Mouse (Mus musculus): ENCODE measurements around the gene Ubtd2.

Ubtd2 gene

DNA sequence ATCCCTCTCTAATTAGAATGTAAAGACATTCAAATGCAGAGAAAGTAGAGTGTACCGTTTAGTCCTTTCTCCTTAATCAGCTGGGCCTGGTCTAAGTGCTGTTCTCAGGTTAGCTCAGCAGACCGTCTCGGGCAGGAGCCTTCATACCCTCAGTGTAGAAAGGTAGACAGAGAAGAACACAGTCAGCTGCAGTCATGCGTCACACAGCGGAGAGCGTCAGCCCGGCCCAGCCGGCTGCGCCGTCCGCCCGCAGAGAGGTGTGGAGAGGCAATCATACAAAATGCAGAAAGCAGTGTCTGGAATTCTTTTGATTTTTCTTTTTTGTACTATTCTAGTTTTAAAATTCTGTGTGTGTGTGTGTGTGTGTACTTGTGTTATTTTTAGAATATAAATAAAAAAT, 90.4 kb downstream of the Ubtd2 start:
- DNase-seq (ENCODE audit: low spot score) = no peak

DNA sequence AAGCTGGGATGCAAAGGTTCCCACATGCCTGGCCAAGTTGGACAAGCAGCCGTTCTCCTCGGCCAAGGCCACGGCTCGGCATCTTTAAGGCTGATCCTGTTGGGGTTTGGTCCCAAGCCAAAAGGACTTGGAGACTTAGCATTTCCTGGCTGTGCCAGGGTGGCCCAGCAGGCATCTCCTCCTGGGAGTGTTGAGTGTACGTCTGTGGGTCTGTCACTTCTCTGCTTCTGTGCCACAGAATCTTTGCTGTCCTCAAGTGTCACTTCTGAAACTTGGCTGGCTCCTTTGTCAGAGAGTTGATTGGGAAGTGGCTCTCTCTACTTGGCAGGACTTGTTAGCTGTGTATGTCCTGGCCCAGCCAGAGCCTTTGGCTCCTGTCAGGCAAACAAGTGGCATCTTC, 91.3 kb downstream of the Ubtd2 start:
- peak; percentile 47 for DNase-seq (ENCODE audit: low spot score)

DNA sequence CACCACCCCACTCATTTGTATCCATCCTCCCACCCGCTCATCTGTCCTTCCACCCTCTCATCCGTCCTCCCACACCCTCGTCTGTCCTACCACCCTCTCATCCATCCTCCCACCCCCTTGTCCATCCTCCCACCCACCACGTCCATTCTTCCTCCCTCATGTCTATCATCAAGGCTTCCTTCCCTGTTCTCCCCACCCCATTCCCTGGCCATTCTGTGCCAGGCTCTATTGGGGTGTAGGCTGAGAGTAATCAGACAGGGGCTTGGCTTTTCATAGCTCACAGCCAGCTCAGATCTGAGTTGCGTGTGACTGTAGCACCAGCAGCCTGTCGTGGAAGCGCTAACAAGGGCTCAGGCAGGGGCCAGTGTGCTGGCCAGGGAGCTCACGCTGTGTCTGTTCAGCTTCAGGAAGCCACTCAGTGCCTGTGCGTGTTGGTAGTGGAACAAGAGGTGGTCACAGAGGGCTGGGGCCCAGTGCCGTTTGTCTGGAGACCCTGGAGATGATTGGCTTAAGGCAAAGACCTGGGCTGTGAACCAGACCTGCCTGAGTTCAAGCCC, 92.3 kb downstream of the Ubtd2 start:
- no peak for DNase-seq (ENCODE audit: low spot score)

DNA sequence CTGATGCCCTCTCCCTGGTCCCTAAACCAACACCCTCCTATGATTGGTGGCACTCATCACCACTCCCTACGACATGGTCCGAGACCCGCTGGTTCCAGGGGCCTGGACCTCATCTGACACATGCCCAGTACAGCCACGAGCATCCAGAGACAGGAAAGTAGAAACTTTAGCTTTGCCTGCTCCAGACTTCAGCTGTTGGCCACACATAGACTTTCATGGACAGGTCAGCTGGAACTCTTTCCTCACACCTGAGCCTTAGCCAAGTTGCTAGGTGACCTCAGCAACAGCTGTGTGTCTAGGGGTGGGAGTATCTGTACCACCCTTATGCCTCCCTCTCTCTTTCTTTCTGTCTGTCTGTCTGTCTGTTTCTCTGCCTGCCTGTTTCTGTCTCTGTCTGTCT, 93.1 kb downstream of the Ubtd2 start:
- no peak for DNase-seq (ENCODE audit: low spot score)

DNA sequence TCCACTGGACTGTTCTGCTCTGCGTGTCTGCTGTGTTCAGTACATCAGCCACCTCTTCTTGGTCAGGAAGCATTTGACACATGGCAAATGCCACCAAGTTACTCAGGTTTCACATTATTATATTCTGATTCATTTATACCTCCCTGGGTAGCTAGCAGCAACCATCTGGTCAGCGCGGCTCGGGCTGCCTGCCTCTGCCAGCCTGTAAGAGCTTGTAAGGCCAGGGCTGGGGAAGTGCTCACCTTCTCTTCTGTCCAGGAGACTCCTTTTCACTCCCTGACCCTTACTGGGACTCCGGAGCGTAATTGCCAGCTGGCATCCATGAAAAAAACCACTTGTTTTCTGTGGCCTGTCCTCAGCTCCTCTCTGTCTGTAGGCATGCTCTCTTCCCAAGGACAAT, 94.1 kb downstream of the Ubtd2 start:
- no peak for DNase-seq (ENCODE audit: low spot score)

DNA sequence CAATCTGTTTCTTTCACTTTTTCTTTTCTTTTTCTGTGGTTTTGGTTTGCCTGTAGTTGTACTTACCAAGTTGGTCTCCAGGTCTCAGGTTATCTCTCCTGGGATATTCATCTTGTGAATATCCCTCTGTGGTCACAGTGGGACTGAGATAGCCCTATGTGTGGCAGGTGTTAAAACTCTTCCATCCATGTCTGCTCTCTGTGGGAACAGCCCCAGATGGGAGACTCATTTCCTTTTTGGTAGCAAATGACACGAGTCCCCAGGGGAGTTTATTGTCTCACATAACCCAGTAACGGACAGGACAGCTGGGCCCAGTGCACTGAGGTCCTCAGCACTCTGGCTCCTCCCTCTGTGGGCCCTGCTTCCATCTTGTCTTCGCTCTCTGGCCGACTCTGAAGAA, 94.9 kb downstream of the Ubtd2 start:
- DNase-seq (ENCODE audit: low spot score) = no peak

DNA sequence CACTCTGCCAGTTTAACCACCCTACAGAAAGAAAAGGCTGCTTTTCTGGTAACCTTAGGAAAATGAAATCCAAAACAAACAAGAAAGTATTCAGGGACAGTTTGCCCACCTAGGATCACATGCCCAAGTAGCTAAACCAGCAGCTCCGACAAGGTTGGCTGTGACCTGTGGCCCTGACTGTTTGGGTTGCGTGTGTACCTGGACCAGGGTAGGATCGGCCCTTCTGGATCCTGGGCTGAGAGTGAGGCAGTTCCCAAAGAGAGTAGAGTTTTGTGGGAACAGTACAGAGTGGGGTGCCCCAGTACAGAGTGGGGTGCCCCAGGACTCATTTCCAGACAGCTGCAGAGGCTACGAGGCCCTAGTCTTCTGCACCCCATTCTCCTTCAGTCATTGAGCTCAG, 95.9 kb downstream of the Ubtd2 start:
- DNase-seq (ENCODE audit: low spot score) = no peak

DNA sequence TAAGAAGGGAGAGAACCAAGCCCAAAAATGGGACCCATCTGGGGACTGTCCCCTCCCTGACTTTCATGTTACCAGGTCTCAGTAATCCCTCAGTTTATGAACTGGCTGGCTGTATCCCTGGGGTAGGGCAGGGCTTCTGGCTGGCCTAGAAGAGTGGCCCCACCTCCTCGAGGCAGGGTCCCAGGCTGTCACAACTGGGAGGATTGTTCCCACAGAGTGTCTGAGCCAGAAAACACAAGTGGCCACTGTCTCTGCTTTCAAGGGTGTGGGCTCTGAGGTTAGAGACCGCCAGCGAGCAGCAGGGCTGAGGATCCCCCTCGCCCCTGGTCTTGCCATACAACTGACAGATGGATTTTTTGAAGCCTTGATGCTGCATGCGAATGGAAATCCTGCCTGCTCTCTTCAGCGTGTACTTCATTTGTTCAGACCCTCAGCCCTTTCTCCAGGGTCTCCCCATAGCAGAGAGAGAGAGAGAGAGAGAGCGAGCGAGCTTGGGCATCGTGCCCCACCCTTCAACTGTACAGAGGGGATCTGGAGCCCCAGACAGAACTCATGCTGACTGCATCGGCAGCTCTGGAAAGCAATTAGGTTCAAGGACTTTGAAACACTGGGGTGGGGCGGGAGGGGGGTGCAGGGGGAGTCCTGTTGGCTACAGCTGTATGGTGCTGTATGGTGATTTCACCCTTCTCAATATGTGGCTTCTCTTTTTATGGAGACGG, 96.6 kb downstream of the Ubtd2 start:
- no peak for DNase-seq (ENCODE audit: low spot score)

DNA sequence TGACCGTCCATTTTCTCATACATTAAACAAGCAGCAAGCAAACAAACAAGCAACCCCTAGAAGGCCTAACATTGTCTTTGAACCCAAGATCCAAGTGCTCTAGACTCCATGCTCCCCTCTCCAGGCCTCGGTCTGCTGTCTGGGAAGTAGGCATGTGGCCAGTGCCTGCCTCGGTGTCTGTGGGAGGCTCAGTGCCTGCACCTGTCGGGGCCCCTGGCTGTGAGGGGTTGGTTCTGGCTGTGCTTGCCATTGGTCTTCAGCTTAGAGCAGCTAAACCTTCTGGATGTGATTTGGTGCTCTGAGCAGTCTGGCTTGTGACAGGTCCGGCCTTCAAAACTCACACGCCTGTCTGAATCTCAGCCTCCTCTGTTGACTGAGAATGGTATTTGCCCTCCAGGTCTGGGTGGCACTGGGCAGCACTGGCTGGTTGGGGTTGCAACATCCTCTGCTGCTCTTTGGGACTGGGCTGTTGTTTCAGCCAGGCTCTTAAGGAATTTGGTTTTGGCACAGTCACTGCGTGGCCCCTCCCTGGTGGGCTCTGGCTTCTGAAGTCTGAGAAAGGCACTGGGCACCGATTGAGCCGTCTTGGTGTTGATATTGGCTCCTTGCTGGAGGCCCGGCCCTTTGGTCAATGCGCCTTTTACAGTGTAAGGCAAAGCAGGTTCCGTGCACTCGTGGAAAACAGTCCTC, 97.4 kb downstream of the Ubtd2 start:
- no peak for DNase-seq (ENCODE audit: low spot score)

DNA sequence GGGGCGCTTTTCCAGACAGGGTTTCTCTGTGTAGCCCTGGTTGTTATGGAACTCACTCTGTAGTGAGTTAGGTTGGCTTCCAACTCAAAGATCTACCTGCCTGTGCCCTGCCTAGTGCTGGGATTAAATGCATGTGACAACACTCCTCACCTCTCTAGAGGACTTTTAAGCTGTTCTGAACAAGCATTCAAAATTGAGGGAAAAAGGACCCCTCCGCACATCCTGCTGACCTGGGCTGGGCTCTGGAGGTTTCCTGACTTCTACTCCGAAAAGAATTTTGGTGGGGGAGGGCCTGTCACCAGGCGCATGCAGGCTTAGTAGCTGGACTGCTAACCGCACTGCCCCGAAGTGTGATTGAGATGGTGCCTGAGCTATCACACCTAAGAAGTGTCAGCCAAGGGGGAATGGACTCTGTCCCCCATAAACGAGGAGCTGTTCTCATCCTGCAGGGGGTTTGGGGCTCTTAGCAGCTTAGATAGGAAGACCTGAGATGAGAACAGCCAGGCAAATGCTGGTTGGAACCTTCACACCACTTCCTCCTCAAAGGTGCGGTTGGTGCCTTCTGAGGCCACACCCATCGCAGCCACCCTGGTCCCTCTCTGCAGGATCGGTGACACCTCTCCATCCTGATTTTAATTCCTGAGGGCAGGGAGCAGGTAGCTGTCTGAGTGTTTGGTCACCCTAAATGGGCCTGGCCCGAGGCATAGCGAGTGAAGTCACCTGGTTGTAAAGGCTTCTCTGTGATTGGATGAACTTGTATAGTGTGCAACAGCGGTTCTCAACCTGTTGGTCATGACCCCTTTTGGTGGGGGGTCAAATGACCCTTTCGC, 98.4 kb downstream of the Ubtd2 start:
- no peak for DNase-seq (ENCODE audit: low spot score)

DNA sequence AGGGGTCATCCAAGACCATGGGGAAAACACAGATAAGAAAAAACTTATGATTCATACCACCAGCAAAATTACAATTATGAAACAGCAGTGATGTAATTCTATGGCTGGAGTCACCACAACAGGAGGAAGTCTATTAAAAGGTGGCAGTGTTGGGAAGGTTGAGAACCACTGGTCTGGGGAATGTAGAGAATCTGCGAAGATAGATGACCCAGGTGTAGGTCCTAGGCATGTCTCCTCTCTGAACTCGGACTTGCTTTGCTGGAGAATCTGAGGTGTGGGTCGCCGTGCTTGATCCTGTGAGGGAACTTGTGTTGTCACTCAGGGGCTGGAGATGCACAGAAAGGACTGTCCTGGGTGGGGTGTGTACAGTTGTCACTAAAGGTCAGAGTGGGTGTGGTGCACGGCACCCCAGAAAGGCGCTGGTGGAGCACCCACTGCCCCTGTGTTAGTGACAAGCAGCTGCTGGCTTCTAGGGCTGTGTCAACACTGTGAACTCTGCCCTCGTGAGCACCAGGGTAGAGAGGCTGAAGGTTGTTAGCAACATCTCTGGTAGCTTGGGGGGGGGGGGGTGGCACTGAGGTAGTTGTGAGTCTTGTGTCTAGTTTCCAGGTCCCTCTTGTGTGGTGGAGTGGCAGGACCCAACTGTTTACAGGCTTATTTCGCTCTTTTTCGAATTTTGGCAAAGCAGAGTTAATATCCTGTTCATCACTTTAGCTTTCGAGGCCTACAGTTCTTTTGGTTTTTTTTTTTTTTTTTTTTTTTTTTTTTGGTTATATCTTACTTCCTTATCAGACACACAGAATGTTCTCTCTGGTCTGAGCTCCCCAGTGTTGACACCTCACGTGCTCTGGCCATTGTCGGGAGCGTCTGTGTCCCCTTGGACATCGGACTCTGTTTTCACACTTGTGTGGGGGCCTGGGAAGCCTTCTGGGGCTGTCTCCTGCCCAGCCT, 99.2 kb downstream of the Ubtd2 start:
- no peak for DNase-seq (ENCODE audit: low spot score)

DNA sequence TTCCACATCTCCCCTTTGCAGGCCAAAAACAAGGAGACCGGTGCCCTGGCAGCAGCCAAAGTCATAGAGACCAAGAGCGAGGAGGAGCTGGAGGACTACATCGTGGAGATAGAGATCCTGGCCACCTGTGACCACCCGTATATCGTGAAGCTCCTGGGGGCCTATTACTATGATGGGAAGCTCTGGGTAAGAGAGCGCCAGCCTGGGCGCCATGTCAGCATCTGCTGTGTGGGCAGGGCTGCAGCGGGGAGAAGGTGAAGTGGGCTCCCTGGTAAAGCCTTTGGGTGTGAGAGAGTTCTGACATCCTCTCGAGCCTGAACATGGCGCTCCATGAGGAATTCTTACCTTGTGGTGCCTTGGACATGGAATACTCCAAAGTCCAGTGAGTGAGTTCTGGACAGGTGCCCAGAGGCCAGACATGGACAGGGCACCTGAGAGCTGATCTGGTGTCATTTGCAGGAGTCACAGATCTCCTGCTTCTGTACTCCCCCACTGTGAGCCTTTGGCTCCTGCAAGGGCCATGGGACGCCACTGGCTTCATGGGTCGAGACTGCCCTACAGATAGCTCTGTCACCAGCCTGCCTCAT, 100.0 kb downstream of the Ubtd2 start:
- no peak for DNase-seq (ENCODE audit: low spot score)

DNA sequence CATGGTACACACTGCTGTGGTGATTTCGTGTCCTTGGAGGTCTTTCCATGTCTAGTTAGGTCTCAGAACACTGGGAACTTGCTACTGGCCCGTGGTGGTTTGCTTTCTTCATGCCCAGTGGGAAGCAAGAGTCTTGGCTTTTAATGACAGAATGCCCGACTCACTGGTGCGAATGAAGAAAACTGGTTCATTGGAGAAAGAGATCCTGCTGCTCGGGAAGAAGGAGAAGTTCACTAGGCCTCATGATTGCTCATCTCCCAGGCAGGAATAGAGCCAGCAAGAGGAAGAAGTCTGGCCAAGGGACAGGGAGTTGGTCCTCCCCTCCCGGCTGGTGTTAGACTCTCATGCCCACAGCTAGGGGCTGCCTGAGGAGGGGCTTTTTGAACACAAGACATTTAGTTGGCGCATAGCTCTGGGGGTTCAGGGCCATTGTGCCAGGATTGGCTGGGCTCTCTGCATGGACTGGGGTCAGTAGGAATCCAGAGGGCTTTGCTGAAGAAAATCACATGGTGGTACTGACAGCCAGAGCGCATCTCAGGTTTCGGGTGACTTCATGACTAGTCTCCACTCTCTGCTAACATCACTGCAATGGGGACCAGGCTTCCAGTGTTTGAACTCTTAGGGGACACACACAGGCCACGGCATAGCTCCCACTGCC, 101.3 kb downstream of the Ubtd2 start:
- DNase-seq (ENCODE audit: low spot score) = no peak

DNA sequence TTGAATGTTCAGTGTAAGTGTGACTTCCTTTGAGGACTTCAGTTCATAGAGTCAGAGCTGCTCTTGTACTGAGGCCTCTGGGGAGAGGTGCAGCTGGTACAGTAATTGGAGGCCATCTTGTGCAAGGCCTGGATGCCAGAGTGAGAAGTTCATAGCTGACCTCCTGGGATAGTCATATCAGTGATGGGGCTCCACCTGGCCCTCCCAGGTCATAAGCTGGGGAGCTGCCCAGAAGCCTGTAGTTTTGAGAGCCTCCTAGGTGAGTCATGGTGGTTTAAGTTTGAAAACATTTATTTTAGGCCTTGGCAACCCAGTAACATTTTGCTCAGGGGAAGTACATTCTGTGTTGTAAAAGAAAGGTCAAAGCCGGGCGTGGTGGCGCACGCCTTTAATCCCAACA, 102.9 kb downstream of the Ubtd2 start:
- no peak for DNase-seq (ENCODE audit: low spot score)

DNA sequence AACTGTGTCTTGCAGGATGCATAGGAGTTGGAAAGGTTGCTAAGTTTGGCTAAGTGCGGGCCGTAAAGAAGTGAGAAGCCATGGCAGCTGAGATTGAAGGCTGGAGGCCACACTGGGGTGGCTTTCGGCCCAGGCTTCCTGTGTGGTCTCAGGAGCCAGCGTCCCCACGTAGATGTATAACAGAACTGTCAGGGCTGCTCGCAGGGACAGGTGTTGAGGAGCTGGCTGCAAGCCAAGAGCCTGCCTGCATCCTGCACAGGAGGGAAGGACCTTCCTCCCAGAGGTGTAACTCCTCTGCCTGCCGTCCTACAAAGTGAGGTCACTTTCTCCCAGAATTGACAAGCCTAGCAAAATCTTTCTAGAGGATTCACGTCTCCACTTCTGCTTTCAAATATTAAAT, 103.5 kb downstream of the Ubtd2 start:
- DNase-seq (ENCODE audit: low spot score) = no peak

DNA sequence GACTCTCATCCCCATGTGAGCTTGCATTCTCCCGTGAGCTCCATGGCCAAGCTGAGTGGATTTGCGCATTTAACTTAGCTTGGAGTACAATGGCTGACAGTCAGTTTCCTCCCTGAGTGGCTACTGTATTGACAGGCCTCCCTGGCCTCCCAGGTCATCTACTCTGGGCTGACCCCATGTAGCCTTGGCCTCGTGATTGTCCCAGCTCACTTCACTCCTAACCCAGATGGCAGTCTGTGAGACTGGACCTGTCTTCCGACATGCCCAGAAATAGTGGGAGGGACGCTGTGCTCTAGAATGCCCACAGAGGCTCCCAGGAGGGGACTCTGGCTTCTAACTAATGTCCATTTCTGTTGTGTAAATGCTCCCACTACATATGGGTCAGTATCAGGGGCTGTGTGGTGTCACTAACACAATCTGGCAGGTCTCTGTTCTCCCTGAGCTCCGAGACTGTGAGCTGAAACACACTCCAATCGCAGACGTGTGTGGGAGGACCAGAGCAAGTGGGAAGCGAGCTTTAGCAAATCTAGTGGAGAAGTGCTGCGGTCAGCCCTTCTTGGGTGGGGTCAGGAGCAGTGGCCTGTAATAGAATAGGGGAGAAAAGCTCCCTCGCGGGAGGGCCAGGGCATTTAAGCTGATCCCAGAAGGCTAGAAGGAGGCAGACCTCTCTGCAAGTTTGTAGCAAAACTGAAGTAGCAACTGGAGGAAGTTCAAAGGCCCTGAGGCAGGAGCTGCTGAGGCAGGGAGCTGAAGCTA, 105.0 kb downstream of the Ubtd2 start:
- DNase-seq (ENCODE audit: low spot score) = no peak

DNA sequence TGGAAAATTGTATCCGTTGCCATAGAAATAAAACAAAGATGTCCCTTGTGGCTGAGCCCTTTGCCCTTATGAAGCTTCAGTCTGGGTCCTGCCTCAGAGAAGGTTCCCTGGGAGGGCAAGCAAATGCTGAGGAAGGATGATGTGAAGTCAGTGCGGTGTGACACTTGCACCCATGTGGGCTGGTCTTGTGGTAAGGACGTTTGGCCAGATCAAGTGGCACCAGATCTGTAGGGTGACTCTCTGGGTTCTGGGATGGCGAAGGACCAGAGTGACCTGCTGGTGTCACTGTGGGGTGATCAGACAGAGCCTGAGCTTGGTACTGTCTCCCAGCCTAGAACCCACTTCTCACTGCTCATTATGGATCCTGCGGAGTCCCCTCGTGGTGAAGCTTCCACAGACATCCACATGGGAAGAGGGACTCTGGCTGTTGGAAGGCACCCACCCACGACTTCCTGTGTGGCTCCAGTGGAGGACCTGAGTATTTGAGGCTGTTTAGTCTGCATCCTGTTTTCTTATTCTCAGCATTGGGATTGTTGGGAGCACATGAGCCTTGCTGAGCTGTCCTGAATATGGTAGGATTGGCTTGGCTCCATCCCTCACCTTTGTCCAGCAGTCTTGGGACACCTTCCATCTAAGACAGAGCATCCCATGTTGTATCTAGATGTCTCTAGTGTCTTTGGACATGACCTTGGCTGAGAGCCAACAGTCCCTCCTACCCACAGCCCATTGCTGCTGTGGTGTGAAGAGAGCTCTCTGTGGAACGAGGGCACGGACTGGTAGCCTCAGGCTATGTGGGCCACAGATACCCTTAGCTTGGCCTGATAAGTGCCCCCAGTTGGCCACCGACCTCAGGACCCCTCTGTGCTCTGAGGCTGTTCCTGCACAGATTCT, 106.5 kb downstream of the Ubtd2 start:
- DNase-seq (ENCODE audit: low spot score) = no peak

DNA sequence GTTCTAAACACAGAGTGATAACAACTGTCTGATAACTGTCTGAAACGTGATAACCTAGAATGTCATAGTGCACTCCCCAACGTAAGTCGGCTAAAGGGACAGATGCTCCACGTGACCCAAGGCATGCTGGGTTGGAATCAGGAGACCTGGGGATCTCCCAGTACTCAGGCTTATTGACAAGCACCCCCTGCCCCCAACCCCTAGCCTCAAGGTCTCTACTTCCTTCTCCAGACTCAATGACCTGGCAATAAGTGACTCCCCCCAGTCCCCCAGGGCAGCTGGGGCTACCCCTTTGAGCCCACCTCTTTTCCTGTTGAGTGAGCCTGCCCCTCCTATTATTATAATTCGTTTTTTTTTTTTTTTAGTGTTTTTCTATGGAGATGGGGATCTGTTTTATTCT, 107.5 kb downstream of the Ubtd2 start:
- no peak for DNase-seq (ENCODE audit: low spot score)

DNA sequence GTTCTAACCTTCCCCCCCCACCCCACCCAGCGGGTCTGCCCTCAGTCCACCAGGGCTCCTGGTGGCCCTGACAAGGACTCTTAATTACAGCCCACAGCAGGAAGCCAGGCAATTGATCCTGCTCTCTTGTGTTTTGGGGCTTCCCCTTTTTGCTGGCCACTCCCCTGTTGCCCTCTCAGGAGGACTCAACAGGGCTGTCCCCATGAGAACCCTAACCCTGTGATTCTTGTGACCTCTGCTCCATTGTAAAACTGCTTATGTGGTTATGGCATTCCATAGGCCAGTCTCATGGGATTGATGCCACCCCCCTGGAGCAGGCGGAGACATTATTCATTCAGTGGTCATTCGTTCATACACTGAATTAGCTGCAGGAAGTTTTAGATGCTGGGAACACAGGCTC, 108.5 kb downstream of the Ubtd2 start:
- DNase-seq (ENCODE audit: low spot score) = no peak

Measured in ovary, postnatal 14 days (tissue).